Mouse (Mus musculus) liver, adult 2 months (tissue): ENCODE results near the gene Hba-a2. TPM values are rescaled to one million over a fixed set of nuclear protein-coding genes. Genes with fewer than 3 reads are reported as not detected.

Experiments
- DNase-seq: peaks from one replicate; pipeline ENCODE4 v3.0.0-alpha.2; 2011; ENCODE audit warnings: low read depth, low spot score; ENCODE audit errors: extremely low read depth
- H3K27ac ChIP-seq: fragments of 200-500 bp; replicated peaks from 2 replicates; pipeline ENCODE4 v1.5.1; 2012; ENCODE audit warnings: low read depth, mild to moderate bottlenecking, control low read depth, inconsistent platforms, low read length; ENCODE audit not compliant: insufficient read depth
- H3K27me3 ChIP-seq: fragments of 200-500 bp; 2 replicates; pipeline ENCODE4 v1.6.1; 2012; ENCODE audit warnings: mild to moderate bottlenecking, moderate library complexity, low read length, inconsistent platforms; ENCODE audit not compliant: control insufficient read depth, insufficient read depth
- H3K36me3 ChIP-seq: fragments of 200-500 bp; 2 replicates; pipeline ENCODE4 v1.6.1; 2012; ENCODE audit warnings: low read length, inconsistent platforms; ENCODE audit not compliant: control insufficient read depth, insufficient read depth
- H3K4me1 ChIP-seq: fragments of 200-500 bp; 2 replicates; pipeline ENCODE4 v1.6.1; 2011; ENCODE audit warnings: low read length; ENCODE audit not compliant: control insufficient read depth, insufficient read depth
- H3K4me3 ChIP-seq: fragments of 200-500 bp; 2 replicates; pipeline ENCODE4 v1.5.1; 2011; ENCODE audit warnings: low read depth, mild to moderate bottlenecking, control low read depth, low read length, moderate library complexity; ENCODE audit not compliant: insufficient read depth
- H3K79me2 ChIP-seq: fragments of 200-500 bp; 2 replicates; pipeline ENCODE4 v1.6.1; 2012; ENCODE audit warnings: inconsistent platforms, mild to moderate bottlenecking, low read length, moderate library complexity; ENCODE audit not compliant: control insufficient read depth, insufficient read depth
- H3K9ac ChIP-seq: fragments of 200-500 bp; 2 replicates; pipeline ENCODE4 v1.6.1; 2012; ENCODE audit warnings: low read depth, mild to moderate bottlenecking, control low read depth, inconsistent platforms, low read length
- CTCF ChIP-seq: fragments of 200-500 bp; IDR thresholded peaks from 2 replicates; pipeline ENCODE4 v1.5.1; 2011; ENCODE audit warnings: low read depth, low read length, control low read depth
- POLR2A ChIP-seq: fragments of 200-500 bp; IDR thresholded peaks from 2 replicates; pipeline ENCODE4 v1.6.1; 2011; ENCODE audit warnings: low read length, control low read depth; ENCODE audit not compliant: insufficient read depth; ENCODE audit errors: extremely low read depth
- WGBS: fragments of 180-500 bp; shearing (Covaris S2); methylation state at CpG from one replicate; pipeline ENCODE4 v1.1.7; 2018; 5-methylcytosine and 5-hydroxymethylcytosine counted together
- polyA plus RNA-seq: library from polyadenylated mRNA; depleted of rRNA; stranded (reverse); fragments of >200 nt; gene quantifications from 2 replicates; pipeline ENCODE4 v1.2.3, GENCODE M21; 2012
- total RNA-seq: library from RNA; depleted of rRNA; stranded (reverse); fragments of >200 nt; gene quantifications from 2 replicates; pipeline ENCODE4 v1.2.3, GENCODE M21; 2014

Gene Hba-a2
- total and polyA plus RNA-seq, 2 experiments: 243 to 869 TPM

DNA sequence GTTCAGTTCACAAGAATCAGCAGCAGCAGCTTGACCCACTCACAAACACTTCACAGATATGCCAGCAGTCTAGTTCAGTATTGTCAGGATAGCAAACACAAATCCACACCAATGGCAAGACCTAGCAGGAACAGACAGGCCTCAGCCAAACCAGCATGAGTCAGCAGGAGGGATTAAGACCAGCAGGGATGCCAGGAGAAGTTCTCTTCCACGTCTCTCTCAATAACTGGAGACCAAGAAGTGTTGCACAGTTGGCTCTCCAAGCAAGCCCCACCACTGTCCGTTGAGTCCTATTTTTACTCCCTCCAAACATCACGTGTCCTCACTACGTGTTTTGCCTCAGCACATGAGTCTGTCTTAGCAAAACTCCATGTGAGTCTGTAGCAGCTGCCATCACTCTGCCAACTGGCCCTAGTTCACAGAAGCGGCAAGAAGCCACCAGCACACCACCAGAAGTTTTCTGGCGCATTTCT is 40.2 kb downstream of the Hba-a2 start:
- DNase-seq: no peak
- no peak for TF ChIP-seq POLR2A
- TF ChIP-seq CTCF: no peak
- H3K4me3 ChIP-seq: no peak overlapping the region
- 94% methylated on average over 6 of the region's 6 CpGs for WGBS
- H3K27me3 ChIP-seq: no peaks in the 10 kb centered on the region
- H3K36me3 ChIP-seq: no peaks in the 10 kb centered on the region
- no peaks in the 10 kb centered on the region for H3K79me2 ChIP-seq
- H3K27ac ChIP-seq: no peak overlapping the region
- H3K9ac ChIP-seq: no peak overlapping the region
- peaks cover 8% of the 10 kb centered on the region; the same call in 1 of the 2 replicates for H3K4me1 ChIP-seq

DNA sequence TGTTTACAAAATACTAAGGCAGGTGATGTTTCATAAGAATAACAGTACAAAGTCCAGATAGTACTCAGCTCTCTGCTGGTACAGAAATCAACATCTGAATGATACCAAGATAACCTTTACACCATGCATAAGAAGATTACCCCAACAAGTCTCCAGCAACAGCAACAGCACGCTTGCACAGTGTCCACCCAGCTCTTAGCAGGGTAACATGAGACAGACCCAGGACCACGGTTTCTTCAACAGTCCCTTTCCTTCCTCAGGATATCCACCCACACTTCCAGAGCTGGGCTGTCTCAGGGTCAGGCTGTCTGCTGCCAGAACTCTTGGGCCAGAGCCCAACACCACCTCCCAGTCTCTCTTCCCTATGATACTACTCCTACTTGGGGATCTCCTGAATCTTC is 42.8 kb downstream of the Hba-a2 start:
- H3K27me3 ChIP-seq: no peaks in the 10 kb centered on the region
- H3K4me1 ChIP-seq: peaks cover 8% of the 10 kb centered on the region; the same call in 1 of the 2 replicates
- no peak overlapping the region for H3K27ac ChIP-seq
- 16% methylated on average over 2 of the region's 2 CpGs for WGBS
- no peaks in the 10 kb centered on the region for H3K79me2 ChIP-seq
- no peak overlapping the region for H3K9ac ChIP-seq
- TF ChIP-seq CTCF (no peak), POLR2A (no peak)
- DNase-seq: peak; percentile 72
- no peaks in the 10 kb centered on the region for H3K36me3 ChIP-seq
- H3K4me3 ChIP-seq: no peak overlapping the region

DNA sequence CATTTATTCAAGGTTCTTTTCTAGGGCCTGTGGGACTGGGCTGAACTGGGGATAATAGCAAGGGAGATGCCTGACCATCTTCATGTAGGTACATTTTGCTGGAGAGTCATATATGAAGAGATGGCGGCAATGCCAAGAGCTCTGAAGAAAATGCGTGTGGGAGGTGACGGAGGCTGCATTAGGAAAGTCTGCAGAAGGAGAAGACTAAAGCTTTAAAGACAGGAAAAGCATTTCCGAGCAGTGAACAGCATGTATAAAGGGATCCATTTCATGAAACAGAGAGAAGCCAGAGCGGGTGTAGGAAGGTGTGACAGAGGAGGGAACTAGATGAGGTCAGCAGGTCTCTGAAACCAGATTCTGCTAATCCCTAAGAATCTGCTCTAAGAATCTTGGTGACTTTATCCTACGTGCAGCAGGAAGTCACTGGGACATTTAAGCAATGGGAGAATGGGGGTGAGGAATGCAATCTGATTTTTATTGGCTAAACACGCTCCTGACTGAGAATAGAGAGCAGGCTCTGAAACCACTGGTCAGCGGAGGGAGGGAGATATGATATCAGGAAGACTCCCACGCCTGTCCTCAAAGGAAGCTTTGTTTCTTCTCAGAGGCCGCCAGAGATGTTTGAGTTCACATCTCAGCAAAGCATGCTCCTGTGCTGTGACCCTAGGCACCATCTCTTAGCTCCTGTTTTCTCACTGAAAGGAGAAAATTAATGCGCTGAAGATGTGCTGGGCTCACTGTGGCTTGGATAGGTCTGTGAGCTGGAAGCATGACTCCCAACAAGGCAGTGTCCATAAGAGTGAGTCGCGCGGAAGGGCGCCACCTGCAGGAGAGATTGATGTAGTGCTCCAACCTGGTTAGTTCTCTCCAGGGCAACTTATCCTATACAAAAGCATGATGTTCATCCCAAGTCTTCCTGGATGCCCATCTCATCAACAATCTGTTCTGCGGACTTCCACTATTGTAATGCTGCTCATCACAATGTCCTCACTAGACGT is 44.5 kb downstream of the Hba-a2 start:
- Histone ChIP-seq H3K27me3 (no peaks in the 10 kb centered on the region), H3K36me3 (no peaks in the 10 kb centered on the region), H3K4me1 (peaks cover 8% of the 10 kb centered on the region; the same call in 1 of the 2 replicates), H3K4me3 (no peak overlapping the region), H3K9ac (no peak overlapping the region), H3K27ac (no peak overlapping the region), H3K79me2 (no peaks in the 10 kb centered on the region)
- no peak for DNase-seq
- TF ChIP-seq CTCF (peak; percentile 84), POLR2A (no peak)
- 50% methylated on average over 17 of the region's 17 CpGs for WGBS

DNA sequence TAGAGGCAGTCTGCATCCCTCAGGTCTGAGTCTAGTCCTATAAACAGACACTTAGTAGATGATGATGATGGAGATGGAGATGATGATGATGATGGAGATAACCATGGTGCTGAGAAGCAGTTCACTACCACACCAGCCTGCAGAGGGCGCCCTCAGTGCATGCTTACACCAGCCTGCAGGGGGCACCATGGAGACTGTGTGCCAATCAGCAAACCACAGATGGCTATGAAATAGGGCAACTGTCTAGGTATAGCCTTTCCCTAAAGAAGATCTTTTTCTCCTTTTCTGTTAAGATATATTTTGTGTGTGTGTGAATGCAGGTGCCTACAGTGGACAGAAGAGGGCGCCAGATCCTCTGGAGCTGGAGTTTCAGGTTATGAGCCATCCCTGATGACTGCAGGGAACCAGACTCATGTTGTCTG is 46.5 kb downstream of the Hba-a2 start:
- no peaks in the 10 kb centered on the region for H3K36me3 ChIP-seq
- TF ChIP-seq CTCF (peak; percentile 94), POLR2A (no peak)
- H3K79me2 ChIP-seq: no peaks in the 10 kb centered on the region
- no peak overlapping the region for H3K27ac ChIP-seq
- peak; percentile 40 for DNase-seq
- H3K4me3 ChIP-seq: no peak overlapping the region
- peaks cover 8% of the 10 kb centered on the region; the same call in 1 of the 2 replicates for H3K4me1 ChIP-seq
- no peak overlapping the region for H3K9ac ChIP-seq
- no peaks in the 10 kb centered on the region for H3K27me3 ChIP-seq
- WGBS: 25% methylated on average over 2 of the region's 2 CpGs

DNA sequence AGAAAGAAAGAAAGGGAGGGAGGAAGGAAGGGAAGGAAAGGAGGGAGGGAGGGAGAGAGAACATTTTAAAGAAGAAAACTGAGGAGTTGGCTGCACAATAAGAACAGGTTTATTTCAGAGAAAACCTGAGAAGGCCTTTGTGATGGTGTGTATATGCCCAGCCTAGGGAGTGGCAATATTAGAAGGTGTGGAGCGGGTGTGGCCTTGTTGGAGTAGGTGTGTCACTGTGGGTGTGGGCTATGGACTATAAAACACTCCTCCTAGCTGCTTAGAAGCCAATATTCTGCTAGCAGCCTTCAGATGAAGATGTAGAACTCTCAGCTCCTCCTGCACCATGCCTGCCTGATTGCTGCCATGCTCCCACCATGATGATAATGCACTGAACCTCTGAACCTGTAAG is 47.1 kb downstream of the Hba-a2 start:
- no peak for TF ChIP-seq POLR2A
- TF ChIP-seq CTCF: no peak
- Histone ChIP-seq H3K27ac (no peak overlapping the region), H3K36me3 (no peaks in the 10 kb centered on the region), H3K9ac (no peak overlapping the region), H3K27me3 (0 out of 2 replicates have a peak, but pooled peaks cover 3% of the 10 kb centered on the region), H3K4me3 (no peak overlapping the region), H3K79me2 (no peaks in the 10 kb centered on the region), H3K4me1 (peaks cover 9% of the 10 kb centered on the region; the same call in 1 of the 2 replicates)
- 96% methylated on average over 1 of the region's 1 CpGs for WGBS
- no peak for DNase-seq
